Mouse (Mus musculus): ENCODE measurements at regions not wholly inside any gene's neighbourhood (a gene's known extent, or its start where the extent isn't known, plus 50 kb on each side); places are given as distances from the start of the nearest gene placed in this dataset.

DNA sequence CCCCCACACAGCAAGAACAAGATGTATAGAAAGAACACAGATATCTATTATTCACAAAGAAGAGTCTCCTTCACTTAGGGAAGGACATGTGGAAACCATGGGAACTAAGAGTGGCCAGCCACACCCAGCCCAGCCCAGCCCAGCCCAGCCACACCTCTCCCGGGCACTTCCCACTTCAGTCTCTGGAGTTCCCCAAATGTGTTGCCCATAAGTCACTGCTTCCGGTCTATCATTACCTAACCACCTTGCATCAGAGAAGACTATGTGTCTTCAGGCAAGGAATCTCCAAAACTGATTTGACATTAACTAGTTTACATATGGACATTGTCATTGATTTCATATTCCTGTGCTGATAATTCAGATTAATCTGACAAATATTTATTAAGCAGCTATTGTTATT, 147.6 kb downstream of the Nfkbiz start:
- no peak for DNase-seq (ENCODE audit: low spot score in 2 of 2)

DNA sequence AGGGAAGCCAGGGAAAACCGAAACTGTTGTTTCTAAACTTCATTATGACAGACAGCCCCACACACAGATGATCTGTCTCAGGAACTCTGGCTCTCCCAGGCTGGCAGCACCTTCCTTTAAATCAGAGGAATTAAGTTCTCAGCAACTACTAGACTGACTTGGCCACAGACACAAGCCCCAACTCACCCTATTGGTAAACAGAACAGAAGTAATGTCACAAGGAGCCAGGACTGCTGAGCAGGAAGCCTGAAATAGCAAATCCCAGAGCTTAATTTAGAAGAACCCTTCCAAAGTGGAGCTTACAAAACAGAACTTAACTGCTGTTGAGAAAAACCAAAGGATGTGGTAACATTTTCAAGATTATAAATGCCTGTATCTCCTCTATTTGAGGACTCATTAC, 174.8 kb downstream of the Nfkbiz start:
- no peak for DNase-seq (ENCODE audit: low spot score in 2 of 2)

DNA sequence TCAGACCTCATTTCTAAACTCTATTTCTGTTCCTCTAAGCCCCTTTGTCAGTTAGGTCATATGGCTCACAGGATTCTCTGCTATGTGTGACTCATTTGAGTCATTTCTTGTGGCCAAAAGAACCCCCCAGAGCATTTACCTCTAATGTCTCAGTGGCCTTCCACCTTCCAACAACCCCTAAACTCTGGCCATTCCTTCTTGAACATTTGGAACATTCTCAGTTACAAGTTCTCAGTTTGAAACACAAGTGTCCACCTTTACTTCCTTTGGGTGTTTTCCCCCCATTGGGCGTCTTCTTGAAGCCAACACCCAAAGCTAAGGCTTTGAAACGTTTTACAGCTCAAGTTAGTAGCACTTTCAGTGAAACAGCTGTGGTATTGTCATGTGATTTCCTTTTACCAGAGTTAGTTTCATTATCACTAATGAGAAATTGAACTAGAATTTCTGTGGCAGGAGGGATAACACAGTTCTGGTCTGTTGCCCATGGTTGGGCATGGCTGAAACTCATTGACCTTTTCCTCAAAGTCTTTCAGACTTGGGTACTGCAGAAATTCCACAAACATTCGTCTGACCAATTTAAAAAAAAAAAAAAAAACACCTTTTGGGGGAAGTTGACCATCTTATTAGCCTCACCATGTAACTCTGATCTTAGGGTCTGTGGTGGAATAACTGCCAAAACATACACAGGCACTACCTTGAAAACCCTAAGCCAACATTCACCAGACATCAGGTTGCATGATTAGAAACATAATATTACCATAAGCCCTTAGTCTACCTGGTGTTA, 201.8 kb downstream of the Nfkbiz start:
- DNase-seq (ENCODE audit: low spot score in 2 of 2): no peak

DNA sequence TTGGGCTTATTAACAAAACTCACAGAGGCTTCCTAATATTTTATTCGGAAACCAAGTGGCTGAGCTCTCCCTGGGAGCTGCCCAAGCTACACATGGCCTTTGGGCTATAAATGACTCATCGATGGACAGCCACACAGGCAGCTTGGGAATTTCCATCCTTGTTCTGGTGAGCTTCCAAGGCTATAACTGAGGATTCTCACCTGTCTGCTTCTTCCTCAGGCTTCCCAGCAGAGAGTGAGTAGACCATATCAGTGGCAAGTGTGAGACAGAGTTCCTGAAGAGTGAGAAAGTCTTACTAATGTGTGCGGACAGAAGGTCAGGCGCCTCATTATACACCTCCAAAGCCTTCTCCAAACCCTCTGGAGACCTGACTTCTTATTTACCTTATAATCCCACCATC, 202.5 kb downstream of the Nfkbiz start:
- no peak for DNase-seq (ENCODE audit: low spot score in 2 of 2)

DNA sequence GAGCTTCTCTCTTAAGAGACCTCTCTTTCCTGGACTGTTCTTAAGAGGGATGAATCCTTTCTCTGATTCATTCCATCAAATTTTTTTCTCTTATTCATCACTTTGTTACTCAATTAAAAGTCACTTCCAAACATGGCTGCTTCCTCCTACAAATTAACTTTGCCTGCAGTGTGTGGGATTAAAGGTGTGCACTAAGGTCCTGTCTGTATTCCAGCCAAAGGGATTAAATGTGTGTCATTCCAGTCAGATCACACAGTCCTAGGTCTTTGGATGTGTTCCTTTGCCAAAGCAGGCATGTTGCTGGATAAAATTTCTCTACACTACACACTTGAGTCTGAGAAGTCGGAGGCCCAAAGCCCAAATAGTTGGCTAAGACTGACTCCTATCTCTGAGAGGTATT, 204.0 kb downstream of the Nfkbiz start:
- DNase-seq (ENCODE audit: low spot score in 2 of 2): no peak

DNA sequence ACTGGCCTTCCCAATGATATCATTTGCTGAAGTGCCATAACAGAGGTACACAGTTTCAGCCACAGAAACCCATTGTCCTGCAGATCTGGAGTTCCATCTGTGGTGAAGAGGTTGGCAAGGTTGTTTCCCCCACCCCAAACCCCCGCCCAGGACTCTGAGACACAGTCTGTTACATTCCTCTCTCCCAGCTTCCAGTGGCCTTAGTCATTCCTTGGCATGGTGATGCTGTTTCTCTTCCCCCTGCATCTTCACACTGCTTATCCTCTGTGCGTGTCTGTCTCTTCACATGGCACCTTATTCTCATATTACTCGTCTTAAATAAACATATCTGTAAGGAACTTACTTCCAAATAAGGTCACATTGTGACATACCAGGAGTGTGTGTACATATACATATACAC, 206.5 kb downstream of the Nfkbiz start:
- no peak for DNase-seq (ENCODE audit: low spot score in 2 of 2)

DNA sequence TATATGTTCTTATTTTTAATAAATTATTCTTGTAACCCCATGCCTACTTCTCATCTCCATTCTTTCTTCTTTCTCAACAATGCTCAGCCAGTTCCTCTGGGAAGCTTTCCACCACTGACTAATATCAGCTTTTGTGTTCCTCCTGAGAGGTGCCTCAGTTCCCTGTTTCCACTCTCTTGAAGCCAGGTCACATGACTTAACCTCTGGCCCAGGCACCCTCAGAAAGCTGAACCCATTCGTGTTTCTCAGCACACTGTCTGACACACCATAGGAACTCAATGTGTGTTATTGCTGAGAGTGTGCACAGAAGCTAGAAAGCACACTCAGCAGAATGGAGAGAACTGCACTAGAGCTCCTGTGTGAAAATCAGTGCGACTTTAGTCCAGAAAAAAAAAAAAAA, 207.1 kb downstream of the Nfkbiz start:
- DNase-seq (ENCODE audit: low spot score in 2 of 2): no peak

DNA sequence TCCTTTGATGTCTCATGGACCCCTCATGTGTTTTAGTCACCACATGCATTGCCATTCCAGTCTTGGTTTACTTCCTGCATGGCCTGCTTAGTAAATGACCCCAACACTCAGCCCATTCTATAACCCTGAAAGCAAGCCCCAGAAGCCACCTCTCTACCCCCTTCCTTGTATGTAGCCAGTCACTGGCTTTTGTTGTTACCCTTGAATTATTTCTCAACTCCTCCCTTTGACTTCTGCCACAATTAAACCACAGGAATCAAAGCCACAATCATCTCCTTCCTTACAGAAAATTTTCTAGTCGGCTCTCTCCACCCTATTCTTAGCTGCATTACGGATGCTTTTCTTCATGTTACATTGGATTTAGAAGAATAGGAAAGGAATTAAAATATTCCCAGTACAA, 207.7 kb downstream of the Nfkbiz start:
- no peak for DNase-seq (ENCODE audit: low spot score in 2 of 2)

DNA sequence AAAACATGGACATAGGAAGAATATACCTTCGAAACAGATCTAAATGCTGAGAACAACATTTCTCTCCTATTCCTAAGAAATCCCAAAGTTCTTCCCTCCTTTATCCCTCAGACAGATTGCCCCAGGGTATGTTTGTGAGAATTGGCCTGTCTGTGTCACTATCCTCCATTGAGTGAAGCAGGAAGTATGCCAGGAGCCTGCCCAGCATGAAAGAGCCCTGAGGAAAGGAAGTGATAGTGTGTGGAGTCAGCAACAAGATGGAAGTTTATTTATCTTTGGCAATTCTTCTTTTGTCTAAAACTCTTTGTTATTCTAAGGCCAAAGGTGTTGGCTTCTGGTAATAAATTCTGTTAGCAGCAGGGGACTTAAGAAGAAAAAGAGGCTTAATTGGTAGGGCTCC, 211.2 kb downstream of the Nfkbiz start:
- no peak for DNase-seq (ENCODE audit: low spot score in 2 of 2)

DNA sequence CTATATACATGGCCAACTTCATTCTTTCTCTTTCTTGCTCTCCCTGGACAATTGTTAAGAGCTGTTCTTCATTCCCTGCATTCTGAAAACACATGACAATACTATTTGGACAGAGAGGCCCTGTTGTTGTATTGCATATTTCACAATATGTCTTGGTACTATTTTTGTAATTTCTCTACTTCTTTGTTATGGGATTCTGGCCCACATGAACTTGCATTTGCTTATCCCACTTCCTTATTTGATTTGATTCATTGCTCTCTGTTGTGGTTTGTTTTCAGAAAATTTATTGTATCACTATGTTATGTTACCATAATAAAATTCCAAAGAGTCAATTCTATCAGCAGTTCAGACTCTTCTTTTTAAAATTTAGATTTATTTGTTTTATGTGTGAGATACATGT, 215.3 kb downstream of the Nfkbiz start:
- no peak for DNase-seq (ENCODE audit: low spot score in 2 of 2)

DNA sequence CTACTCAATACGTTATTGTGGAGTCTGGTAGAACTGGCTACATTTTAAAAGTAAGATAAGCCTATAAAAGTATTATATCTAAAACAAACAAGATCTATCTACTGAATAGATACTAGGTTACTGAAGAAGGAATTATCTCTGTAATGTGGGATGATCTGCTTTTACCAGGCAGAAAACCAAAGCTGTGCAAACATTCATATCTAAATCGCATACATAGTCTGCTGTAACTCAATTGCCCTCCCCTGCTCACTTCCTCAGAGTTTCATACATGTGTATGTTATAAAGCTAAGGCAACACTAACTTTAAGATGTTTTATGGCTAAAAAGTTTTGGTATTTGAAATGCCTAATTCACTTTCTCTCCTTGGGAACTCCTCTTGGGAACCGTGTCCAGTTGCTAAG, 219.0 kb downstream of the Nfkbiz start:
- no peak for DNase-seq (ENCODE audit: low spot score in 2 of 2)

DNA sequence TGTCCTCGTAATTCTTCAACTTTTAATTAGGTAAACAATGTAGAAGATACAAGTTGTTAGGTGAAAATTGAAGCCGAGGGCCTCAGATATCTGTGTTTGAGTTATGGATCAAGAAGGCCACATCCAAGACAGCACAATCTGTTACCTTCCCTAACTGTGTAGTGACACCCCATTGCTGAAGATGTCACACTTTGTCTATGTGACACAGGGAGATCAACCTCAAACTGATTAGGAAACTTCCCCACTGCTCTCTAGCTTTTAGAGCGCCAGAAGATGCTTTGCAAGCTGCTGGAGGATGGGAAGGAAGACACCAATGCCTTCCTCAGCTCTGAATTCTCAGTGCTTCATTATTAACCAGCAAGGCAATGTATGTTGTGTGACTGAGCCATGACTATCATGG, 220.7 kb downstream of the Nfkbiz start:
- DNase-seq (ENCODE audit: low spot score in 2 of 2): no peak

DNA sequence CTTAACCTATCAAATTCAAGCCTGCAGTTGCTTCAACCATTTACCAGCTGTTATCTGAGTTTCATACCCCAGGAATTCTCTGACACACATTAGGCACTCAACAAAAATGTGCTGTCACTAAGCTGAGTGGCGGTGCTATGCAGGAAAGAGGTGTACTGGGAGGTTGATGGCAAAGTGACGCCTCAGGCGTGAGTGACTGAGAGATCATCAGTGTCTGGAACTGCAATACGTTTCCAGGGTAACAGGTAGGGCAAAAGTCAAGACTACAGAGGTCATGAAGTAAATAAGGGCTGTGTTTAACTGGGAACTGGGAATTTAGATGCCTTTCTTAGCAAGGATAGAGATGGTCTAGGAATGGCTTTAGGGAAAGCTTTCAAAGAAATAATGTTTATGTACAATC, 221.2 kb downstream of the Nfkbiz start:
- DNase-seq (ENCODE audit: low spot score in 2 of 2): no peak

DNA sequence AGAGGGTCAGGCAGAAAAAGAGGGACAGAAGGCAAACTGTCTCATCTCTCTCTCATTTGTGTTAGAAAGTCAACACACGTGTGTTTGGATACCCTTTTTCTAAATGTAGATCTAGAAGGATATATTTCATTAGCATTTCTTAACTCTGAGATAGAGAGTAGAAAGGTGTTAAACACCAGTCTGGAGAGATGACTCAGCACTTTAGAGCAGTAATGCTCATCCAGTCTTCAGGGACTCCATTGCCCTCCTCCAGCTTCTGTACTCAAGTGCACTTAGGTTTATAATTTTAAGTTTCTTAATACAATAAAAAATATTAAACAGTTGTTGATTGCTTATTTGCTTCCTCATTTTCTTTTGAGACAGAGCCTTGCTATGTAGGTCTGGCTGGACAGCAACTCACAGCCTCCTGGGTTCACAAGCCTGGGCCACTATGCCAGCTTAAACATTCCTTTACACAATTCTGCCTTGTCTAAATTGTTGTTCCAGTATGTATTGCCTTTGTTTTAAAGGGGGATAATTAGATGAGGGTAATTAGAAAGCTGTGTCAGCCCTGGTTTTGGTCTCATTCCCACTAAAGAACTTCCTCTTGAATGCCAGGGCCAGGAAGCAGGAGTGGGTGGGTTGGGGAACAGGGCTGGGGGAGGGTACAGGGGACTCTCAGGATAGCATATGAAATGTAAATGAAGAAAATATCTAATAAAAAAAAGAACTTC, 222.1 kb downstream of the Nfkbiz start:
- DNase-seq (ENCODE audit: low spot score in 2 of 2): no peak

DNA sequence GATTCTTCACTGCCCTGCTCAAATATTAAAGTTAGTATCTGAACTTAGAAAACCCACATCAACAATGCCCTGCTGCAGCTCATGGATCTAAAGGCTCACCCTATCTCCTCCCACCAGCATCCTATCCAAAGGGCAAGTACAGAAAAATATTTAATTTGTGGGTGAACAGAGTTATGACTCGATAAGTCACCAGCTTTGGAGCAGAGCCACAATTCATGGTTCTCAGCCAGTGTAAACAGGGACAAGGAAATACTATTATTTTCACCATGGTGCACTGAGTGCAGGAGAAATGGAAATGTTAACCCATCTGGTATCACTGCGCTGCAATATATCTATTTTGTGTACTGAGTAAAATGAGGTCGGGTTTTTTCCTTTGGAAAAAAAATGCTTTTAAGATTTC, 225.8 kb downstream of the Nfkbiz start:
- no peak for DNase-seq (ENCODE audit: low spot score in 2 of 2)

DNA sequence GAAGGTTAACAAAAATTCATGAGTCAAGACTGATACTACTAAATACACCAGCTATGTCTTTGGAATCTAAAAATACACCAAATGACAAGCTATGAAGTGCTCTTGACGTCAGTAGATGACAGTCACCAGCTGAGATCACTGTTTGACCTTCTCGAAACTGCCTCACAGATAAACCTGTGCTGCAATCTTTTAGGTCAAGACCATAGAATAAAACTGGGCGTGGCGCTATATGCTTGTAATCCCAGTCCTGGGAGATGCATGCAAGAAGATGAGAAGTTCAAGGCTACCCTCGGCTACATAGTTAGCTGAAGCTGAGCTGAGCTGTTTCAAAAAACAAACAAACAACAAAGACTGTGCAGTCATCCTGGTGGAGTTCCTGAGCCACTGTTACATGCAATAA, 226.7 kb downstream of the Nfkbiz start:
- peak in 1 of 2 experiments; percentile 20 for DNase-seq (ENCODE audit: low spot score in 2 of 2)

DNA sequence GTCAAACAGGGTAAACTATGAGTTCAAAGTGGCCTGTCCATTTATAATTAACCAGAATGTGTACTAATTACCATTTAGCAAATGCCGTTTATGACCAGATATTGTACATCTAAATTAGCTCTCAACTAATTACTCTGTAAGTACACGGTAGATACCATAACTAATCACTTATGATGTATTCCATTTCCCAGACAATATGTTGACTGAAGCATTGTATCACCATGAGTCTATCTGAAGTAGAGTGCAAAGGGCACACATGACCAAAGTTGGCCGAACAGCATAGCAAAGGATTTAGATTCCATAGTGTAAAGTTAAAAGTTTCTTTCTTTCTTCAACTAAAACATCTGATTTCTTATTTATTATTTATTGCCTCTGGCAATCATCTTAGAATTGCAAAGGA, 227.5 kb downstream of the Nfkbiz start:
- DNase-seq (ENCODE audit: low spot score in 2 of 2): no peak

DNA sequence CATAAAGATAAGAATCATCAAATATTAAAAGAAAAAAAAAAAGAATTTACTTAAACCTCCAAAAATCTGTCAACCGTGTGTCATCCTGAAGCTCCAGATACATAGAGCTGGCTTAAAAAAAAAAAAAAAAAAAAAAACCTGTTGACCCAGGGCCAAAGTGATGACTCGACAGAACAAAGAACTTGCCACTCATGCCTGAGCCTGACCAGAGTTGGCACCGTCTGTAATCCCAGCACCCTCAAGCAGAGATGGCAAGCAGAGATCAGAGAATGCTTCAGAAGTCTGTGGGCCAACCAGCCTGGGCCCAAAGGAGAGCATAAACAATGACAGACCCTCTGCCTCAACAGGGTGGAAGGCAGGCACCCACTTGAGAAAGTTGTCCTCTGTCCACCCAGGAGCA, 230.3 kb downstream of the Nfkbiz start:
- DNase-seq (ENCODE audit: low spot score in 2 of 2): no peak

DNA sequence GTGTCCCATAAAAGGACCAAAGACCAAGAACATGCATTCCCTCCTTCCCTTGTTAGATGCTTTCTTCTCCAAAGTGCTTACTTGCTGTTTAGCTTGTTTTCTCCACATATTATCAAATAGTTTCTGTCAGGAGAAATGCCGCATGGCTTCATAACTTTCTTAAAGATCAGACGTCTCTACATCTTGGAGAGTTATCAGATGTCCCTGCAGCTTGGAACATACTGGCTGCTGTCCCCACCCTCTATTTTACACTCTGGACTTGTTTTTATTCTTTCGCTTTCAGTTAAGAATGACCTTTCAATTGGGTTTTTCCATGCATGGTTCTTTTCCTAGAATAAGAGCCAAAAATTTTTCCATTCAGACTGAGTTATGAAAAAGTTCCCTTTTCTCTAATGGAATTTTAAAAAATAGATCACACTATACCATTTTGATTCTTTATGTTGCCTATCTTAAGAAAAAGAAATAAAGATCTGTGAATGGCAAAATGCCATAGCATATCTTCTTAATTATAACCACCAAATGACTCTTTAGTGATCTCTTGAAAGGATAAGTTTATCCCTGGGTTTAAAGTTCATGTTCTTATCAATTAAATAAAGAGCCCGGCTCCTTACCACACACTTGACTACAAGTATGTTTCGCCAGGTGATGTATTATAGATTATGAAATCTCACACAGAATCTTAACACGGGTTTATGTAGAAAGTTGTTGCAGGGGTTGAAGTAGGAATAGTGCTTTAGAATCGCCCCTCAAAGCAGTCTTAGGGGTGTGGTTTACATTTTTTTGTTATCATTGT, 232.1 kb downstream of the Nfkbiz start:
- DNase-seq (ENCODE audit: low spot score in 2 of 2): no peak

DNA sequence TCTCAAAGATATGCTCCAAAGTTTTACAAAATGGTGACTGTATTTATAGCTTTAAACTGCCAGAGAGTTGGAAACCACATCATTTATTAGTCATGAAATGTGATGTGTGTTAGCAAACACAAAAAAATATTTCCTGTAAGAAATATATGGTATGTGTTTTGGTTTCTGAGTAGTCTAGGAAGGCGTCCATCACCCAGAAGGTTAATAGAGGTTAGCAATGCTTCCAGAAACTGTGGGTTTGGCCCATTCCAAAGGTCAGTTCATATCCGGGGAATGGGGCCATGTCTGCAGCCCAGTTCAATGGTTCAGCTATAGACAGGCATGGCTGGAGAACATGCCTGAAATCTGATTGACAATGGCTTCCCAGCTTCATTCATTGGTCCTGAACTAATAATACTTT, 235.1 kb downstream of the Nfkbiz start:
- no peak for DNase-seq (ENCODE audit: low spot score in 2 of 2)

DNA sequence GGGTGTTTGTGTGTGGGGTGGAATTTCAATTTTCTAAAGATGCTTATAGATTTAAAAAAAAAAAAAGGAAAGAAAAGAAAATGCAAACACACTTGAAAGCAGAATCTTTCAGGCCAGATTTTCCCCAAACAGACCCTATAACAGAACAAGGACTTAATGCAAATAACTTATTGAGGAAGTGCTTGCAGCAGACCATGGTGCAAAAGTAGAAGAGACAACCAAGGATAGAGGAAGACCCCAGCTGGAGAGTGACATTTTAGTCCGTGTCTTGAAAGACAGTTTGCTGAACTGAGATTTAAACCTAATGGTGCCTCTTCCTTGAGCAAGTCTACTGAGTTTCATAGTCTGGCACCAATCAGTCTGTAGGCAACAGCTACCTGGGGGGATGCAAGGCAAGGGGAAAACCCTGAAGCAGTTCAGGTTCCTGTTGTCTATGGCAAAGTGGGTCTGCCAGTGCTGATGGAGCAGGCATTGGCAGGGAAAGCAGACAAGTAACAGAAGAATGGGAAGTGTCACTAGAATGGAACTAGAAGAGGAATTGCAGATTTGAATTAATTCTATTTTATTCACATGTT, 249.2 kb downstream of the Nfkbiz start:
- DNase-seq (ENCODE audit: low spot score in 2 of 2): no peak

DNA sequence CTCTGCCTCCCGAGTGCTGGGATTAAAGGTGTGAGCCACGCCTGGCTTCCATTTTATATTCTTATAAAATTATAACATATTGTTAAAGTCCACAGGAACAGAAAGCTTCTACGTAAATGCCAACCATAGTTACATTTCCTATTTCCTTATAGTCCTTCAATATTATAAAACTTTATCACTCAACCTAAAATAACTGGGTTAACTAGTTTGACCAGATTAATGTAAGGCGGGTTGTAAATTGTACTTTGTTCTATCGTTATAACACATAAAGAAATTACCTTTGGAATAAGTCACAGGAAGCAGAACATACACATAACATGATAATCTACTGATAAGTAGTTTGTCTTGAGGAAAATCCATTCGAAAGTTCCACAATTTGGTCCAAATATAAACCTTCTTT, 251.6 kb downstream of the Nfkbiz start:
- no peak for DNase-seq (ENCODE audit: low spot score in 2 of 2)

Data from adrenal gland, adult 18-20 months (tissue).